Mouse (Mus musculus): ENCODE measurements around the gene Wasf1.

Wasf1 gene

GRCm38 (mm10) chr10:40895765-40896164 is 12.5 kb downstream of the Wasf1 start:
- DNase-seq = no peak

- no peak for DNase-seq
Observed at GRCm38 (mm10) chr10:40896656-40897055, 13.4 kb downstream of the Wasf1 start.

GRCm38 (mm10) chr10:40901786-40902185 is 18.5 kb downstream of the Wasf1 start:
- DNase-seq = no peak

- peak in 1 of 2 experiments; percentile 26 for DNase-seq
Observed at GRCm38 (mm10) chr10:40906131-40906530, 22.9 kb downstream of the Wasf1 start.

DNA sequence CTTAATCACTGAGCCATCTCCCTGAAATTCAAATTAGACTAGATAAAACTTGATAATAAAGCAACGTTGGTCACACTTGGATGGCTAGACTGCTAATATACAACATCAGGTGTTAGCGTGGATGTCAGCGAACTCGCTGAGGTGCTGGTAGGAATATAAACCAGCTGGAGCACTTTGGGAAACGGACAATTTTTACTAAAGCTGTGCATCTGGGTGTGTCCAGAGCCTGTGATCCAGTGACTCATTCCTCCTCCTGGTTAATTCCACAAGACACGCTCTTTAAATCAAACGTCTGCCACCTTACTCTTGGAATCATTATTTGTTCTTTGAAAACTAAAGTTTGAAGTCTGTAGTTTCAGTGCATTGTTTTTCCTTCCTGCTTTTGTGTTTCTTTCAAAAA is 23.5 kb downstream of the Wasf1 start:
- no peak for DNase-seq

DNA sequence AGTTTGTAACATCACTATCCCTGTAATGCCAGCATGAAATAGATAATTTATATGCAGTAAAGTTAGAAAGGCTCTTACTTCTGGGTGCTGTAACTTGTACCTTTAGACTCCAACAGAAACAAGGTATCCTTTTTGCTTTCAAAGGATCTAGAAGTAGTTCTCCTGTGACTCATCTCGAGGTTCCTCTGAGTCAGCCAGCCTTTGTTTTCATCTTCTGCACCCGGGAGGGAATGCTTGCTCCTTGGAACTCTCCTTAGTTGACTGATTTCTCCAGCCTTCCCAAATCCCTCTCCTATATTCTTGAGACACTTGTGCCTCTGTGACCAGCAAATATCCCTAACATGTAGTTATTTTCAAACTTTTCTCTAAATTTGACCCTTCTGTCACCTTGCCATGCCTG is 25.3 kb downstream of the Wasf1 start:
- no peak for DNase-seq

DNA sequence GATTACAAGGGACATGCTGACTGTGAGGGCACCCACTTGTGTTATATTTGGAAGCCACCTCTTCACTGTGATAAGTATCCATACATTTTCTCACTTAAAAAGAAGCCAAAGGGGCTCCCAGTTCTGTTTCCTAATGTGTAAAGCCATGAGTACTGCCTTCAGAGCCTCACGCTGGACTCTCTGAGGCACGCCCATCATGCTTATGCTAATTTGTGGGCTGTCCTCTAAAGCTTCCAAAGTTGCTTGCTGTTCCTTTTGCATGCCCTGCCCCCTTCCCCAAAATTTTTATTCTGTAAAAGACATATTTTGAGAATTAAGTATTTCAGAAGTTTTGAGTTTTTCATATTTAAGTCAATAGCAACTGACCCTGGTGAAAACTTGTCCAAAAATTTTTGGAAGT is 27.5 kb downstream of the Wasf1 start:
- DNase-seq = no peak

DNA sequence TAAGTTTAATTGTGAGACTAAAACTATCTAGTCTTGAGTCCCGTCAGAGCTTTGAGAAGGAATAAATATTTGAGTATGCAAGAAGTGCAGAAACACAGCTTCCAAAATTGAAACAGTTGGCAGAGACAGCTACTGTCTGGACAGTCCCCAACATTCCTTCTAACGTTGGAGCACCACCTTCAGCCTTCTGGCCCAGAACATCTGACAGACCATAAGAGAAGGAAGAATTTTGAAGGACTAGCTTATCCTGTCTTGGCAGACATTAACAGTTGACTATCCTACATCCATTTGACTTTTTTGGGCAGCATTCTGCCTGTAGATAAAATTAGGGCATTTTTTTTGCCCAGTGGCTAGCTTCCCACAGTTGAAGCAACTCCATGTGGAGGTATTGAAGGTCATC is 32.0 kb downstream of the Wasf1 start:
- peak in 1 of 2 experiments; percentile 42 for DNase-seq

GRCm38 (mm10) chr10:40918669-40919440 is 35.6 kb downstream of the Wasf1 start:
- no peak for DNase-seq

- DNase-seq = no peak
Observed at GRCm38 (mm10) chr10:40919464-40919863, 36.2 kb downstream of the Wasf1 start.

DNA sequence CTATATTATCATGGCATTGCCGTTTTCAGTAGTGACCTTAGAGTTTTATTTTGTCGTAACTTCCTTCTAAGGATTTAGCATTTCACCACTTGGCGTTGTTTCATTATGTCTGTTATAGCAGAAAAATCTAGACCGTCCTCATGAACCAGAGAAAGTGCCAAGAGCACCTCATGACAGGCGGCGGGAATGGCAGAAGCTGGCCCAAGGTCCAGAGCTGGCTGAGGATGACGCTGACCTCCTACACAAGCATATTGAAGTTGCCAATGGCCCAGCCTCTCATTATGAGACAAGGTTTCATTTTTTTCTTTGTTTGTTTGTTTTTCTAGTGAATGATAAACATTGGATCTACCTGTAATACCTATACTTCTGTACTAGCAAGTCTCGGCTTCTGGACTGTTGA is 49.7 kb downstream of the Wasf1 start:
- DNase-seq = peak; percentile 34 to 38

- peak in 1 of 2 experiments; percentile 20 for DNase-seq
Observed at GRCm38 (mm10) chr10:40936160-40936726, 53.0 kb downstream of the Wasf1 start.

GRCm38 (mm10) chr10:40937569-40937968 is 54.3 kb downstream of the Wasf1 start:
- DNase-seq = no peak

DNA sequence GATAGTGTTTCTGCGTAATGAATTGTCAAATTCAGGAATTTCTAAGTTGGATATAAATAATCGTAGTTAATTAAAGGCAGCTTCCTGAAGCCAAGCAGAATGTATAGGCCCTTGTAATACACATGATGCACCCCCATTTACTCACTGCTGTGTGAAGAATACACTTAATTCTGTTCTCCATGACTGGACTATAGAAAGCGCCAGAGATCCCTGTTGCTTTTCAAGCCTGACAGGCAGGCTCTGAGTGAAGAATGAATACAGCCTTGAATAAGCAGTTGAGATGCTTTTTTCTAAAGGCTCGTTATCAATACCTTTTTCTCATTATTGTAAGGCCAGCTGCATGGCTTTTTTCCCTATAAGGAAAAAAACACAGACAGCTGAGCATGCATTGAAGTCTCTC is 59.4 kb downstream of the Wasf1 start:
- no peak for DNase-seq

GRCm38 (mm10) chr10:40950176-40950575 is 66.9 kb downstream of the Wasf1 start:
- no peak for DNase-seq

DNA sequence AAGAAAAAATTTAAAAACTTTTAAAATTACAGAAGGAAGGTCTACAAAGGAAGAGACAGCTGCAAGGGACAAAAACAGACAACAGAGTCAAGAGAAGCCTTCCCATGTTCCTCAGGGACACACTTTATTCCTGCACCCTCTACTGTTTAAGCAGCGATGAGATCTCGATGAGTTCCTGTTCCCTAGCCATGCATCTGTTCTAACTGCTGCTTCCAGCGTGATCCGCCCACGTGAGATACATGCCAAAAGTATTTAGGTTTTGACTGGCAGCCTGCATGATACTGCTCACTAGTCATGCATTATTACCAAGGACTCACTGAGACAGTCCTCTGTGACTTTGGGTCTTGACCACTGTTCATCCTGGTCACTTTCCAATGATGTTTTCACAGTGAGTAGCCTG is 72.9 kb downstream of the Wasf1 start:
- no peak for DNase-seq

DNA sequence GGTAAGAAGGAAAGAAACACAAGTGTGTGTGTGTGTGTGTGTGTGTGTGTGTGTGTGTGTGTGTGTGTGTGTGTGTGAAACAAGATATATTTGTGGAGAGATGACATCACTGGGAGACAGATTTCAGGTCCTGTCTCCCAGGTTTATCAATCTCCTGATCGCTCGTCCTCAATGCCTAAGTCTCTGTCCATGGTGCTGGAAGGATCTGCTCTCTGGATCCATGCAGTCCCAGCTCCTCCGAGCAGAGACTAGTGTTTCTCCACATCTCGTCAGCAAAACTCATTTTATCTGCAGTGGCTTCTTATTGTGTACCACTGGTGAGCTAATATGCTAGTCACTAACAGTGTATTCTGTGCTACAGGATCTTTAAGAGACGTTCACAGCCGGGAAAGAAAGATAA is 78.1 kb downstream of the Wasf1 start:
- no peak for DNase-seq

- DNase-seq = no peak
Observed at GRCm38 (mm10) chr10:40962008-40962407, 78.7 kb downstream of the Wasf1 start.

GRCm38 (mm10) chr10:40964546-40964945 is 81.3 kb downstream of the Wasf1 start:
- peak; percentile 26 to 37 for DNase-seq

- no peak for DNase-seq
Observed at GRCm38 (mm10) chr10:40968551-40968950, 85.3 kb downstream of the Wasf1 start.

DNA sequence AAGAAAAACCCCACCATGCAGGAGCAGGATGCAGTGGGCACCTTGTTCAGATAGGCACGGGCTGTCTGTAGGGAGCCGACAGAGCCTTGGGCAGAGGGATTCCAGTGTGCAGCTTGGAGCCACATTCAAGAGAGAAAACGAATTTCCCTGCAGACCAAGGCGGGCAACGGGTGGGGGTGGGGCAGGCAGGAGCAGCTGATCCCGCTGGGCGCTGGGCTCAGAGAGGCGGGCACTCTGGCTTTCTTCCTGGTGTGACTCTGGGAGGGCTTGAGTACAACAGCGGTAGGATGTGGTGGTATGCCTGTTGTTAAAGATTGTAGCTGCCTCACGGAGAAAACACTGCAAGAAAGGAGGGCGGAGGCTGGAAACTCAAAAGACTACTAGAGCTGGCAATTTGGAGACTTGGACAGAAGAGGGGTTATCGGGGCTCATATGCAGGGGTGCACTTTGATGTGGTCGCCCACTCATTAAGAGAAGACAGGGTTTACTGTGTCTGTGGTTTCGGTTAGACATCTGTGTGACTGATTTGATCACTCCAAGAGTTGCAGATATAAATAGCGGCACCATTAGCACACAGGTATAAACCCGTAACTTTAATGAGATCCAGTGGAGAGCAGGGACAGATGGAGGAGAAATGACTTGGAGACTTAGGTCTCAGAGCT is 86.2 kb downstream of the Wasf1 start:
- peak; percentile 40 to 45 for DNase-seq

GRCm38 (mm10) chr10:40970601-40971245 is 87.4 kb downstream of the Wasf1 start:
- no peak for DNase-seq

GRCm38 (mm10) chr10:40971256-40971655 is 88.0 kb downstream of the Wasf1 start:
- no peak for DNase-seq

- no peak for DNase-seq
Observed at GRCm38 (mm10) chr10:40983761-40984160, 100.5 kb downstream of the Wasf1 start.
